8 mouse cellular contexts compared by ENCODE assay signal in genomic region chr10:24711071-24711470, GRCm38 (mm10). TPM values are rescaled to one million over a fixed set of nuclear protein-coding genes. Genes with fewer than 3 reads are reported as not detected.
DNase-seq lines count a peak whose midpoint lies in the region; ATAC-seq lines count a peak whose summit lies in the region.

No protein-coding gene starts in this region.

- no peak overlapping the region for H3K27ac ChIP-seq in lung, embryonic 15.5 days
- no peak overlapping the region for H3K27ac ChIP-seq in embryonic facial prominence, embryonic 14.5 days (replicated peaks; ENCODE audit: low read depth, low read length)
- no peak overlapping the region for H3K27ac ChIP-seq in intestine, embryonic 16.5 days (ENCODE audit: low read length)
- H3K27ac ChIP-seq in midbrain, embryonic 12.5 days (replicated peaks), result no peak overlapping the region

- H3K36me3 ChIP-seq in lung, embryonic 15.5 days, result no peaks in the 10 kb centered on the region
- H3K36me3 ChIP-seq in embryonic facial prominence, embryonic 14.5 days (ENCODE audit: control insufficient read depth, insufficient read depth, low read length), result no peaks in the 10 kb centered on the region
- no peaks in the 10 kb centered on the region for H3K36me3 ChIP-seq in intestine, embryonic 16.5 days (ENCODE audit: control insufficient read depth, insufficient read depth, low read length)
- H3K36me3 ChIP-seq in midbrain, embryonic 12.5 days, result no peaks in the 10 kb centered on the region

- peak overlapping the region; percentile 59 for H3K4me3 ChIP-seq in lung, embryonic 15.5 days
- peak overlapping the region; percentile 62 for H3K4me3 ChIP-seq in embryonic facial prominence, embryonic 14.5 days (ENCODE audit: low read depth, low read length)
- H3K4me3 ChIP-seq in intestine, embryonic 16.5 days (ENCODE audit: low read length), result peak overlapping the region; percentile 70
- H3K4me3 ChIP-seq in midbrain, embryonic 12.5 days, result peak overlapping the region; percentile 63

- H3K9ac ChIP-seq in lung, embryonic 15.5 days, result peak overlapping the region; percentile 49; the same call in 1 of the 2 replicates
- H3K9ac ChIP-seq in embryonic facial prominence, embryonic 14.5 days (ENCODE audit: low read depth, low read length), result peak overlapping the region; percentile 74
- H3K9ac ChIP-seq in intestine, embryonic 16.5 days (ENCODE audit: low read depth, low read length), result peak overlapping the region; percentile 75
- no peak overlapping the region for H3K9ac ChIP-seq in midbrain, embryonic 12.5 days (replicated peaks)

- H3K4me2 ChIP-seq in lung, embryonic 15.5 days, result peak overlapping the region; percentile 98
- peak overlapping the region; percentile 97 for H3K4me2 ChIP-seq in embryonic facial prominence, embryonic 14.5 days (ENCODE audit: low read depth, low read length)
- peak overlapping the region; percentile 91 for H3K4me2 ChIP-seq in intestine, embryonic 16.5 days (ENCODE audit: low read depth, low read length)
- H3K4me2 ChIP-seq in midbrain, embryonic 12.5 days (replicated peaks), result peak overlapping the region; percentile 99

- H3K27me3 ChIP-seq in lung, embryonic 15.5 days, result 0 out of 2 replicates have a peak, but pooled peaks cover 2% of the 10 kb centered on the region
- H3K27me3 ChIP-seq in embryonic facial prominence, embryonic 14.5 days (replicated peaks; ENCODE audit: control insufficient read depth, insufficient read depth, low read length), result peaks cover 20% of the 10 kb centered on the region
- H3K27me3 ChIP-seq in intestine, embryonic 16.5 days (replicated peaks; ENCODE audit: control insufficient read depth, insufficient read depth, low read length), result no peaks in the 10 kb centered on the region
- peaks cover 29% of the 10 kb centered on the region for H3K27me3 ChIP-seq in midbrain, embryonic 12.5 days

- 18% methylated on average over 10 of the region's 10 CpGs for WGBS in lung, embryonic 15.5 days
- WGBS in embryonic facial prominence, embryonic 14.5 days, result 14% methylated on average over 10 of the region's 10 CpGs
- WGBS in intestine, embryonic 16.5 days, result 15% methylated on average over 10 of the region's 10 CpGs
- 23% methylated on average over 10 of the region's 10 CpGs for WGBS in midbrain, embryonic 12.5 days

- ATAC-seq in lung, embryonic 15.5 days (ENCODE audit: borderline replicate concordance, extremely low read depth, low FRiP score, low TSS enrichment), result no peak
- ATAC-seq in embryonic facial prominence, embryonic 14.5 days (ENCODE audit: low read depth), result no peak
- peak; percentile 37 for ATAC-seq in intestine, embryonic 16.5 days
- ATAC-seq in midbrain, embryonic 12.5 days (ENCODE audit: low FRiP score, low read depth), result no peak

- no peak for DNase-seq in lung, postnatal 36 days
- DNase-seq in embryonic facial prominence, embryonic 14.5 days (ENCODE audit: low spot score), result no peak
- no peak for DNase-seq in left cerebral cortex, adult 11 months (ENCODE audit: low spot score)
- DNase-seq in urinary bladder, adult 2 months (ENCODE audit: low spot score), result no peak
- no peak for DNase-seq in lung, postnatal 4 days

- H3K9me3 ChIP-seq in lung, embryonic 15.5 days, result no peaks in the 10 kb centered on the region
- H3K9me3 ChIP-seq in embryonic facial prominence, embryonic 14.5 days (ENCODE audit: control insufficient read depth, low read length), result no peaks in the 10 kb centered on the region
- H3K9me3 ChIP-seq in intestine, embryonic 16.5 days (ENCODE audit: control insufficient read depth, low read length), result no peaks in the 10 kb centered on the region
- H3K9me3 ChIP-seq in midbrain, embryonic 12.5 days, result no peaks in the 10 kb centered on the region

- H3K4me1 ChIP-seq in lung, embryonic 15.5 days, result peaks cover 6% of the 10 kb centered on the region; the same call in 1 of the 2 replicates
- peaks cover 6% of the 10 kb centered on the region; the same call in 1 of the 2 replicates for H3K4me1 ChIP-seq in embryonic facial prominence, embryonic 14.5 days (ENCODE audit: control insufficient read depth, insufficient read depth, low read length)
- H3K4me1 ChIP-seq in intestine, embryonic 16.5 days (ENCODE audit: control insufficient read depth, insufficient read depth, low read length), result peaks cover 7% of the 10 kb centered on the region; the same call in 1 of the 2 replicates
- H3K4me1 ChIP-seq in midbrain, embryonic 12.5 days, result peaks cover 11% of the 10 kb centered on the region

RNA-seq across cellular contexts. Expression of gene Enpp1, which starts 0.9 kb away (rescaled TPM):
- polyA plus RNA-seq in lung, embryonic 15.5 days (2015; fragmentation: Nextera tagmentation; extraction: Ambion mirVana), result 3.0 and 3.1 TPM in 2 replicates
- 8.0 and 9.3 TPM in 2 replicates for polyA plus RNA-seq in embryonic facial prominence, embryonic 14.5 days (2014; fragmentation: Nextera tagmentation; extraction: Ambion mirVana)
- polyA plus RNA-seq in intestine, embryonic 16.5 days (2015; fragmentation: Nextera tagmentation; extraction: Ambion mirVana), result 10.1 and 11.9 TPM in 2 replicates
- 2.0 and 2.2 TPM in 2 replicates for polyA plus RNA-seq in midbrain, embryonic 12.5 days (2016; fragmentation: Nextera tagmentation; extraction: Ambion mirVana)
- polyA plus RNA-seq in urinary bladder, adult 2 months (2012; rRNA removed), result 10.2 and 14.5 TPM in 2 replicates
